Mouse (Mus musculus) ovary, adult 2 months (tissue): ENCODE data around the gene Gm3755. TPM values are rescaled to one million over a fixed set of nuclear protein-coding genes. Genes with fewer than 3 reads are reported as not detected.

Experiments used
- polyA plus RNA-seq: library from polyadenylated mRNA; depleted of rRNA; stranded (reverse); fragments of >200 nt; gene quantifications from 2 replicates; pipeline ENCODE4 v1.2.3, GENCODE M21; 2012; rRNA removed

Gene Gm3755
- polyA plus RNA-seq = not detected in 2 replicates

GRCm38 (mm10) chr14:7450817-7451216 is at the start of gene Gm3755:
Gene Gm3755 (minus strand): TSS chr14:7450917.

GRCm38 (mm10) chr14:7483662-7484061 is 32.9 kb upstream of the Gm3755 start, which contains the start of gene Gm3752:
Gene Gm3752 (minus strand): TSS chr14:7483762.

Other genes with a start within 250 kb of the Gm3755 start
- gene Gm3727, start 186.2 kb downstream of the Gm3755 start, polyA plus RNA-seq = not detected in 2 replicates
- gene Gm3739, start 135.9 kb downstream of the Gm3755 start, polyA plus RNA-seq = 0.09 TPM in 1 of 2 replicates, not detected in the other
- gene Gm5797, start 118.5 kb downstream of the Gm3755 start, polyA plus RNA-seq = not detected in 2 replicates
- gene Gm8374, start 85.8 kb downstream of the Gm3755 start, polyA plus RNA-seq = not detected in 2 replicates
- not detected in 2 replicates for gene Gm3752, start 32.8 kb upstream of the Gm3755 start, polyA plus RNA-seq
- not detected in 2 replicates for gene Gm3558, start 117.6 kb upstream of the Gm3755 start, polyA plus RNA-seq
- gene Gm10338, start 144.7 kb upstream of the Gm3755 start, polyA plus RNA-seq = not detected in 2 replicates
- not detected in 2 replicates for gene Gm10128, start 193.1 kb upstream of the Gm3755 start, polyA plus RNA-seq